Mouse (Mus musculus) adrenal gland, adult (tissue): ENCODE measurements around the gene Tns1.

Experiments used
- DNase-seq, 2 experiments: peaks; one replicate each; pipeline ENCODE4 v3.0.0; 2022 to 2023; ENCODE audit warnings: low spot score in 1 of 2; ENCODE audit not compliant: inconsistent age in 2 of 2

Gene Tns1

GRCm38 (mm10) chr1:74035487-74035886 is 88.8 kb downstream of the Tns1 start:
- peak in 1 of 2 experiments; percentile 63 for DNase-seq

DNA sequence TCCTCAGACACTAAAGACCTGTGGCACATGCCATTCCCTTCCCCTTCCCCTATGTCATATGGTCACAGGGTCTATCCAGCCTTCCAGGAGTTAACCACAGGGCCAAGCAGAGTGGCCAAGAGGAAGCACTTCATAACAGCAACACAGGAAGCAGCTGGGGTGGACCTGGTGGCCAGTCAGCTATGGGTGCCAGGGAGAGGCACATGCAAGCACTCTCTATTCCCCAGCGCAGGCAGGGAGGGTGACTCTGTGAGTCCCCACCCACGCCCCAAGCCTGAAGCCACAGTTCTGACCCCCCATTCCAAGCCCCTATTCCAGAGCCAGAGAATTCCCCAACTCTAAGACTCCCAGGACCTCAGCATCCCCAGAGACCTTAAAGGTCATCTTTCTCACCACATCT is 89.5 kb downstream of the Tns1 start:
- peak; percentile 60 to 79 for DNase-seq

- peak in 1 of 2 experiments; percentile 63 for DNase-seq
These were observed 90.0 kb downstream of the Tns1 start for GRCm38 (mm10) chr1:74034211-74034610.

DNA sequence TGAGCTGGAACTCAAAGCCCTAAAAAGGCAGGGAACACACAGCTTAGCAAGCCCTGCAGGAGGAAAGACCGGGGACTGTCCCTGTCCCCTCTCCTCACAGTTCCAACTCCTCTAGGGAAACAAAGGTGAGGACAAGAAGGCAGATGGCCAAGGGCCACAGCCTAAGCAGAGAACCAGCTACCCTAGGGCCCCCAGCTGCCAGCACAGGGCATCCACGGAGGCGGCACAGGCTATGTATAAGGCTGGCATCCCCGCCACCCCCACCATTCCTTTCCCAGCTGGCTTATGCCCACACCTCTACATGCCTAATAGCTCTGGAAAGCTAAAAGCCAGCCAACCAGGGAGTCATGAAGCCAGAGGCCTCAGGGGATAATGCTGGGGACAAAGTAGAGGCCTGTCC is 90.8 kb downstream of the Tns1 start:
- DNase-seq, result peak; percentile 29 to 61

DNA sequence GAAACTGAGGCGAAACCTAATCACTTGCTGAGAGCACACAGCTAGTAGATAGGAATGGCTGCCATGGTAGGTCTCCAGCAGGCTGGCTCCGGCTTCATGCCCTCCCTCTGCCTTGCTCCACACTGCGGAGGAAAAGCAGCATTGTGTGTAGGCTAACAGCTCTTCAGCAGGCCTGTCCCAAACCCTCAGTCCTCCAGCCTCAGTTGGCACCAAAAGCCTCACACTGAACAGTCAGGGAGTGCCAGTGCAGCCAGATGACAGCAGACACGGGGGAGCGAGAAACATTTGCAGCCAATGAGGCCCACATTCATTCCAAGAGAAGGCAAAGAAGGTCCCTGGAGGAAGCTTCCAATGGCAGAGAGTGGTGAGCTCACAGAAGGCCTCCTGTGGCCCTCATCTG is 91.3 kb downstream of the Tns1 start:
- DNase-seq, result peak; percentile 20 to 64

DNA sequence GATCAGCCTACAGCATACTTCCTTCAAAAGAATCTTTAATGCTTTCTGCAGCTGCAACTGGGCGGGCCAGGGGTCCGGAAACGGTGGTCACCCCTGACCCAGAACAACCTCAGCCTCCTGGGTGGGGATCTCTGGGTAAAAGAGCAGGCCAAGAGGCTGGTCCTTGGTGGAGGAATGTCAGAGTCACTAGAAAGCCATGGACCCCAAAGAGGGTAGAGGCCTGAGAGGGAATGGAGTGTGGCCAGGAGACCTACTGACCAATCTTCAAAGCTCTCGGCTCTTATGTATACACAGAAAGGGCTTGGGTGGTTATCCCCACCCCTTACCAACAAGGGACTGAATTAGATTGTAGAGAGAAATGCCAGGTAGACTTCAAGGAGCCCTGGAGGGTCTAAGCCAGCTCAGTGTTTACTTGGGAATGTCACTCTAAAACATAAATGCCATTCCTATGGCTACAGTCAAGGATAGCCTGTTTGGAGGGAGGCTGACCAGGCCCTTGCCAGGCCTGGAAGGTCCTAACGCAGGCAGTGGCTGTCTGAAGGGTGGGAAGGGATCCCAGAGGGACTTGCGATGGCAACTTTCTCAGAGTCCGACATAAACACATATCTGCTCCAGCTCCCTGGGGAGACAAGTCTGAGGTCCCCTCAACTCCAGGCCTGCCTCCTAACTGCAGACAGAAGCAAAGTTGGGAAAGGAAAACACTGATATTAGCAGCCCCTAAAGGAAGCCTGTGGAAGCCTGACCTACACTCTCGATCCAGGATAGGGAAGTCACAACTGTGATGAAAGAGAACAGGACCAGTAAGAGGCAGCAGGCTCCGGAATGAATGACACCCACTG is 92.3 kb downstream of the Tns1 start:
- peak in 1 of 2 experiments; percentile 72 for DNase-seq

DNA sequence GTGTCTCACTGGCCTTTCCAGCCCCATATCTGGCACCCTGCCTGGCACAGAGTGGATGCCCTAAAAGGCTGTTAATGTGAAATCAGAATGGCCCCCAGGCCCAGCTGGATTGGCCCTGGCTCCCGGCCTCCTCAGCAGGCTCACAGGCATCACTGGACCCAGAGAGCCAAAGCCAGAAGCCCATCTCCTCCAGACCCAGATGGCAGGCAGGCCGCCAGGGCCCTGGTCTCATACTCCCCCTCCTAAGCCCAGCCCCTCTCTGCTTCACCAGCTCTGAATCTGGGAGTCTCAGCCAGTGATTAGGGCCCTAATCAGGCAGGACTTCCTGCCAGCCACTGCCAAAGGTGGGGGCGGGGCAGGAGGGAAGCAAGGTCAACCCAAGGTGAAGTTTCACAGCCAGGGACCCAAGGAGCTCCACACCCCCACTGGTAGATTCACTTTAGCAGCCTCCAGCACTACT is 93.3 kb downstream of the Tns1 start:
- peak; percentile 78 to 91 for DNase-seq

GRCm38 (mm10) chr1:74030285-74030684 is 94.0 kb downstream of the Tns1 start:
- DNase-seq, result peak in 1 of 2 experiments; percentile 67

DNA sequence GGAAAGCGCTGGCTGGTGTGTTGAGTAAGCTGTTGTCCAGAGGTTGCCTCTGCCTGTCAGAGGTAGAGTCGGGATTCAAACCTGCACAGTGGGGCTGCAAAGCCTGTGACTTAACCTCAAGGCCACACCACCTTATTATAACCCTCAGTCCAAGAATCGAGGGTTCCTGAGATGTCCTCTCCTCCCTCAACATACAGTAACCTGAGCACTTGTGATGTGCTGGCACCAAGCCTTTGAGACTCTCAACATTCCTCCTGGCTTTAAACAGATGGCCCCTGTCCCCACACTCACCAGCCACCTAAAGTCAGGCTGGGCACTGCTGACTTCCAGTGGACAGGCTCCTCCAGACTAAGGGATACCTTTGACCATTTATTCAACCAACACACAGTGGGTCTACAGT is 94.6 kb downstream of the Tns1 start:
- peak in 1 of 2 experiments; percentile 51 for DNase-seq

DNA sequence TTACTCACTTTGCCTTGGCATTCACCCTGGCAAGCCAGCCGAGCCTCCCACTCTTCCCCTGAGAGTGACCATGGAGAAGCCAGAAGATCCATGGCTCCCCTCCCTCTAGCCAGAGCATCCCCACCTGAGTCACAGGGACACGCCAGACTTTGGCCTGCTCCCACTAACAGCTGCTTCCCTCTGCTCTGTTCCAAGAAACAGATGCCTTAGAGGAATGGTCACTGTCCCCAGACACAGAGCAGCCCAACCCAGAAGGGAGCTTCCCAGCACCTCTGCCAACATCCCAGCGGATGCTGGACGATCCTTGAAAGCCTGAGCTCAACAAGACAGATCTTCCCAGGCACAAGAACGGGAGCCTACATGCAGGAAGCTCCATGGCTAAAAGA is 95.4 kb downstream of the Tns1 start:
- peak; percentile 89 to 94 for DNase-seq

DNA sequence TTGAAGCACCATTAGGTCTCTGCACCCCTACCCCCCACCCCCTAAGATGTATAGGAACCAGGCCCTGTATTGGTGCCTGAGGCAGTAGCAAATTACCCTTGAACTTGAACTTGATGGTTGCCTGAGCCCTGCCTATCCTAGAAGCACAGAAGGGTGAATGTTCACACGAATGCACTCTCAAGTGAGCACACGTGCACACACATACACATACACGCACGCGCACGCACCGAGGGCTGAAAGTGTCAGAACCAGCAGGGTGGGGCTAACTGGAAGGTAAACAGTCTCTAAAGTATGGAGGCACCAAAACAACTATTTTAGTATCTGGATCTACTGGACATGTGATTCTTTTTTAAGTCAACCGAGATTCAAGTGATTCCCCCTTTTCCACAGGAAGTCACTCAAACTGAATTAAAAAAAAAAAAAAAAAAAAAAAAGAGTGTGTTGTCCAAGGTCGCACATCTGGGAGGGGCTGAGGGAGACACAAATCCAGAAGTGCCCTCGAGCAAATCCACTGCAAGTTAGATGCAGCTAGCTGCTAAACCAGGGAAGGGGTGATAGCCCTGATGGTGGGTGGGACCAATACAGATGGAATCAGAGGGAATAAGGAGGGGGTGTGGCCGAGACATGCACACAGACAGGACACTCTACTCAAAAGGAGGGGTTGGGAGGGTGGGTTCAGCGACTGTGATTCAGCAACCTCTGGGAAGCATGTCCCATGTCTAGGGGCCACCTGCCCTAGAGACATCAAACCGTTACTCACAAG is 96.0 kb downstream of the Tns1 start:
- no peak for DNase-seq

GRCm38 (mm10) chr1:74027559-74028091 is 96.6 kb downstream of the Tns1 start:
- DNase-seq, result peak; percentile 91 to 96

GRCm38 (mm10) chr1:74026703-74027195 is 97.5 kb downstream of the Tns1 start:
- peak in 1 of 2 experiments; percentile 75 for DNase-seq

DNA sequence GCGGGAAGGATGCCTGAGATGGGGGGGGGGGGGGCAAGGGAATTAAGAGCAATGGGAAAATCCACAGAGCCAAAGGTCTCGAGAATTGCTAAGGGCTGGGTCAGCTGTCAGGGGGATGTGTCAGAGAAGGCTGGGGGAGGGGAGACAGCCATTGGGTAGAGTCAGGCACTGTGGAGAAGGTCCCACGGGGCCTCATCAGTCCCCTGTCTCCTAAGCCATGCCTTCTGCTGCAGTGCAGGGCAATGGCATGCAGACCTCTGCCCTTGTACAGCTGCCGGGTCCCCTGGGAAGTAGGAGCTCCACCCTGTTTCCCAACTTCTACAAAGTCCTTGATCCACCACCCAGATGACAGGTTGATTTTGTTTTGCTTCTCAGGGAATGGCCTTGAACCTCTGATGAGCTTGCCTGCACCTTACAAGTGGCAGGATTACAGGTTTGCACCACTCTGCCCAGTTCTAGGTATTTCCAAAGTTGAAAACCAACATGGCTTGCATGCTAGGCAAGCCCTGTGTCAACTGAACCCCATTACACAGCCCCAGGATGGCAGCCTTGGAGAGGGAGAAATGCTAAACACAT is 98.5 kb downstream of the Tns1 start:
- DNase-seq, result peak; percentile 59 to 82

DNA sequence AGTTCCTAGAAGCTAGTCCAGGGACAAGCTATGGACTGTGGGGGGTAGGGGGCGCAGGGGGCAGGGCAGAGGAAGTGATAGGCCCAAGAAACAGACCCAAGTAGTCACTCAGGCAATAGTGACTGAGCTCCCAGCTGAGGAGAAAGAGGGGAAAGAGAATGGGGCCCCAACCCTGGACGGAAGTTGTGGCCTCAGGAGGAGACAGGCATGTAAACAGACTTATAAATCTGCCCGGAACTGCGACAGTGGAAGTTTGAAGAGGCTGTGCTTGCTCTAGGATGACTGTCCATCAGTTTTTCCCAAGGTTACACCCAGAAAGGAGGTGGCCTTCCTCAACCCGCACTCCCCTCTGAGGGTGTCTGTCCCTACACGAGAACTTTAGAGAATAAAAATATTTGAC is 99.0 kb downstream of the Tns1 start:
- DNase-seq, result peak; percentile 57 to 83

DNA sequence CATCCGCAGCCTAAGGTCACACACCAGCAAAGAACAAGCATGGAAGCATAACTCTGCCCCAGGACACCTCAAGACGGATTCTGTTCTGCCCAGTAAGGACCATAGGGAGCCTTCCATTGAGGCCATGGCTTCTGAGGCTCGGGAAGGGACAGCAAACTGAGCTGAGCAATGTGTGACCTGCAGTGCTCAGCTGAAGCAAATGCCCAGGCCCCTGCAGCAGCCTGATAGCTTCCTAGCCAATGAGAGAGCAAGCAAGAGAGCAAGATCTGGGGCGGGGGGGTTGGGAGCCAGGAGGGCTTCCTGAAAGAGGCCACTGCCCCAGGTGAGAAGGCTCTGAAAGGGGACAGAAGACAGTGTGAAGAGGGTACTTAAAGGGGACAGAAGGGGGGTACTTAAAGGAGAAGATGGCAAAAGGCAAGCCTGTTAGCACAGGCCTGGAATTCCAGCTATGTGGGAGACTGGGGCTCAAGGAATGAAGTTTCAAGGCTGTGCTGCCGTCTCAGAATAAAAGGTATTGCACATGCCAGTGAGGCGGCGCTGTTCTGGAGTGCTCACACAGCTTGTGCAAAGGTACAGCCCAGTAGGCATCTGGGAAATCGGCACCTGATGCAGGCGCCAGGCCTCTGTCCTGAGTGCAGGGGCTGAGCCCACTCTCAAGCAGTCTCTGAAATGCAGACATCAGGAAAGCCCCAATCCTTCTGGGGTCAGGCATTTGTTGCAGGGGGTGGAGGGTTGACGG is 99.6 kb downstream of the Tns1 start:
- peak; percentile 50 to 76 for DNase-seq

DNA sequence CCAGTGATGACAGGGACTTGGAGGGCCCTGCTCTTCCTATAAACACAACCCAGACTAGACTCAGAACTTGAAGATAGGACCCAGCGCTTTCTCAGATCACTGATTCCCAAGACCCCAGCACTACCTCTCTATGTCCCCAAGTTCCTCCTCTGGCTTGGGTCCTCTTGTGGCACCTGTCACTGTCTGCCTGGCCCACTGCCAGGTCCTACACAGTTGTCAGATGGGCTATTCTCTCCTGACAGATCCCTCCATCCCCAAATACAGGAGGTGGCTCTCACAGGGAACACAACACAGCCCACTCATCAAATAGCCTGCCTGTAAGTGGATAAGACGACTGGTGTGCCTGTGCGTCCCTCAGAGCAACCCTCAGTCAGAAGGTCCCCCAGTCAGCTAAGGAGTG is 101.3 kb downstream of the Tns1 start:
- DNase-seq, result no peak

- DNase-seq, result no peak
These were observed 101.7 kb downstream of the Tns1 start for GRCm38 (mm10) chr1:74022536-74022935.

DNA sequence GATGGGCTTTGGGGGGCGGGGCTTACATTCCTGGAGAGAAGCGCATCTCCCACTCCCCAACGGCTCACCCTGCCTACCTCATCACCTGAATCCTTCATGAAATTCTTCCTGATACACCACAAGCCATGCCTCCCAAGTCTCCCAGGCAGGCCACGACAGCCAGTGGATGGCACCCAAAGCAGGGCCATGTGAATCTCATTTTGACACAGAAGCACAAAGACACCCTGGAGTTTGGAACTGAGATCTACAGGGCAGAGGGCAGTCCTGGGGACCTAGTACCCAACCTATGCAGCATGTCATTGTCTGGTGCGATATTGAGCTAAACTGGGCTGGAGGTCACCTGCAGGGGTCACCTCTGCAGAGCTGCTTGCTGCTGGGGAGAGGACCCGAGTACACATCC is 104.0 kb downstream of the Tns1 start:
- no peak for DNase-seq

DNA sequence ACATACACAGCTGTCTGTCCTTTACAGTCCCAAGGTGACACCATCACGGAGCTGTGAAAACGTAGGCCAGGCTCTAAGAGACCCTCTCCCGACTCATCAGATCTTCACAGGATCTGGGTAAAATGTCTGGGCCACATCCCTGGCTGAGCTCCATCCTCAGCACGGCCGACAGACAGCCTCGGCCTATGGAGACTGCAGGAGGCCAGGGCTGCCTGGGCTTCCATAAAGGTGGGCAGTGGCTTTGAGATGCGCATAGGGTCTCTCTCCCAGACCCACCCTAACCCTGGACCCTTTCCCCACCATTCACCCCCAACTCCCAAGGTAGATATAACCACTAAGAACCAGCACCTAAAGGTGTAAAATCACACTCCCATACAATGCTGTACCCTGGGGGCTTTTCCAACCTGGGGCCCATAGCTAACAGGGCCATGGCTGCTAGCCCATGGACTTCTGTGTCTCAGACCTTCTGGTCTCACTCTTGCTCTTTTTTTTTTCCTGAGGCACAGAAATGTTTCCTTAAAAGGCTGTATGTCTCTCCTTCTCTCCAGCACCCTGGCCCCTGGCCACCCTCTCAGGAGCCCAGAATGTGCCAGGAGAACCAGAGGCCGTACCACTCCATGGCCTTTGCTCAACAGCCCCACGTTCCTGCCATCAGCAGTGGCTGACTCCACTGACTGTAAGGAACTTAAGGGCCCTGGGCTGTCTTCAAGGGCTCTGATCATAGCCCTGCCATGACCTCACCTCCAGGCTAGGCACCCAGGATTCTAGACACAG is 106.7 kb downstream of the Tns1 start:
- DNase-seq, result peak; percentile 38 to 74
